Comparison of ENCODE assay signal across 11 mouse cellular contexts in the genomic region with DNA sequence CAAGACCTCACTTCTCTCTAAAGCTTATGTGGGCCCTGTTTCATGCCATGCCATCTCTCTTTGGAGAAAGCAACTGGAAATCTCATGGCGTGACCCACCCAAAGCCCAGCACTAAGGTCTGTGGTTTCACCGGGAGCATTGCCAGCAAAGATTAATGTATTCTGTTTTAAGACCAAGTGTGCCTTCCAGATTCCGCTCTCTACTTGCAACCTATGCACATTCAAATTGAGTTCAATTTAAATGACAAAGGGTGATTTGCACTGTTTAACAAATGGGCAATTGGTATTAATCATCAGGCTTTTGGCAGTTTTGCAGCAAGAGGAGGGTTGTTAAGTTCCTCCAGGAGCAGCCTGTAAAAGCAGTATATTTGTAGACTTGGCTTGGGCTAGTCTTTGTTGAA.
DNase-seq lines count a peak whose midpoint lies in the region; ATAC-seq and TF ChIP-seq lines count a peak whose summit lies in the region.
"Had no signal": no experiment of that assay in that cellular context is flagged by ENCODE, and none has a peak within 500 bp of the region (broad histone marks: within the 10 kb centered on the region; RNA-seq: fewer than 3 reads in every experiment).

No protein-coding gene starts in this region.

- H3K36me3 ChIP-seq in embryonic facial prominence, embryonic 14.5 days (ENCODE audit: control insufficient read depth, insufficient read depth, low read length) = no peaks in the 10 kb centered on the region
- H3K36me3 ChIP-seq in embryonic facial prominence, embryonic 10.5 days (replicated peaks) = no peaks in the 10 kb centered on the region
- H3K36me3 ChIP-seq in hindbrain, embryonic 16.5 days (ENCODE audit: control insufficient read depth, insufficient read depth, low read length) = no peaks in the 10 kb centered on the region

- no peak for ATAC-seq in embryonic facial prominence, embryonic 14.5 days (ENCODE audit: low read depth)
- ATAC-seq in hindbrain, embryonic 16.5 days = peak; percentile 87
- ATAC-seq in megakaryocyte, adult 5-6 weeks (ENCODE audit: poor library complexity, severe bottlenecking) = no peak

- no peak for TF ChIP-seq CTCF in brain, embryonic 14.5 days (IDR thresholded peaks at IDR 0.05; ENCODE audit: borderline replicate concordance, extremely low read depth, insufficient read depth, insufficient read length)

- no peaks in the 10 kb centered on the region for H3K9me3 ChIP-seq in embryonic facial prominence, embryonic 14.5 days (ENCODE audit: control insufficient read depth, low read length)
- no peaks in the 10 kb centered on the region for H3K9me3 ChIP-seq in embryonic facial prominence, embryonic 10.5 days
- H3K9me3 ChIP-seq in hindbrain, embryonic 16.5 days (ENCODE audit: control insufficient read depth, low read length) = no peaks in the 10 kb centered on the region

- H3K4me1 ChIP-seq in embryonic facial prominence, embryonic 14.5 days (ENCODE audit: control insufficient read depth, insufficient read depth, low read length) = no peaks in the 10 kb centered on the region
- no peaks in the 10 kb centered on the region for H3K4me1 ChIP-seq in embryonic facial prominence, embryonic 10.5 days
- H3K4me1 ChIP-seq in hindbrain, embryonic 16.5 days (ENCODE audit: control insufficient read depth, insufficient read depth, low read depth, low read length) = no peaks in the 10 kb centered on the region

- TF ChIP-seq POLR2A in brain, embryonic 14.5 days (IDR thresholded peaks at IDR 0.05; ENCODE audit: borderline replicate concordance, extremely low read depth, insufficient read depth, insufficient read length, poor library complexity, severe bottlenecking) = no peak

- H3K4me3 ChIP-seq in embryonic facial prominence, embryonic 14.5 days (ENCODE audit: low read depth, low read length) = no peak overlapping the region
- H3K4me3 ChIP-seq in embryonic facial prominence, embryonic 10.5 days = no peak overlapping the region
- no peak overlapping the region for H3K4me3 ChIP-seq in hindbrain, embryonic 16.5 days (ENCODE audit: low read length)

- H3K27ac ChIP-seq in embryonic facial prominence, embryonic 14.5 days (replicated peaks; ENCODE audit: low read depth, low read length) = no peak overlapping the region
- H3K27ac ChIP-seq in embryonic facial prominence, embryonic 10.5 days (replicated peaks) = no peak overlapping the region
- no peak overlapping the region for H3K27ac ChIP-seq in hindbrain, embryonic 16.5 days (ENCODE audit: low read depth, low read length)
- H3K27ac ChIP-seq: liver, embryonic 14.5 days had no signal

- no peaks in the 10 kb centered on the region for H3K27me3 ChIP-seq in embryonic facial prominence, embryonic 14.5 days (replicated peaks; ENCODE audit: control insufficient read depth, insufficient read depth, low read length)
- no peaks in the 10 kb centered on the region for H3K27me3 ChIP-seq in embryonic facial prominence, embryonic 10.5 days (replicated peaks; ENCODE audit: low read depth, poor library complexity, severe bottlenecking)
- H3K27me3 ChIP-seq in hindbrain, embryonic 16.5 days (replicated peaks; ENCODE audit: control insufficient read depth, insufficient read depth, low read length) = no peaks in the 10 kb centered on the region

- DNase-seq in embryonic facial prominence, embryonic 14.5 days (ENCODE audit: low spot score) = peak; percentile 82
- no peak for DNase-seq in embryonic facial prominence, embryonic 10.5 days (ENCODE audit: low spot score)
- DNase-seq in 3T3-L1 (ENCODE audit: low read depth, low spot score) = peak; percentile 8
- peak; percentile 97 for DNase-seq in brain, embryonic 14.5 days (ENCODE audit: low read depth)
- no peak for DNase-seq in urinary bladder, postnatal 14 days (ENCODE audit: low spot score)
- no peak for DNase-seq in ovary, adult 18-20 months (ENCODE audit: low spot score)
- DNase-seq: kidney, adult 11 months; layer of hippocampus, postnatal 36 days had no signal

- no peak overlapping the region for H3K9ac ChIP-seq in embryonic facial prominence, embryonic 14.5 days (ENCODE audit: low read depth, low read length)
- H3K9ac ChIP-seq in hindbrain, embryonic 16.5 days (ENCODE audit: low read depth, low read length) = no peak overlapping the region
- H3K9ac ChIP-seq: liver, embryonic 14.5 days had no signal

- 39% methylated on average over 3 of the region's 3 CpGs for WGBS in embryonic facial prominence, embryonic 14.5 days
- WGBS in embryonic facial prominence, embryonic 10.5 days = 67% methylated on average over 3 of the region's 3 CpGs
- 19% methylated on average over 3 of the region's 3 CpGs for WGBS in hindbrain, embryonic 16.5 days

- H3K4me2 ChIP-seq in embryonic facial prominence, embryonic 14.5 days (ENCODE audit: low read depth, low read length) = no peak overlapping the region
- H3K4me2 ChIP-seq in hindbrain, embryonic 16.5 days (ENCODE audit: low read length) = no peak overlapping the region

Comparison
In these comparisons a context has a peak if more than half of its experiments do, and no peak if none do; other contexts are left out.
1. DNase-seq: peak in embryonic facial prominence, embryonic 14.5 days (single experiment), 3T3-L1 (single experiment) and brain, embryonic 14.5 days (single experiment); none in embryonic facial prominence, embryonic 10.5 days (single experiment), urinary bladder, postnatal 14 days (single experiment) and ovary, adult 18-20 months (single experiment).